Mouse (Mus musculus) embryo, embryonic 10 days (tissue): ENCODE results near the gene Zfyve21.

Source experiments
- DNase-seq: peaks from one replicate; pipeline ENCODE4 v3.0.0-alpha.2; 2015; ENCODE audit warnings: low spot score

The Zfyve21 gene

GRCm38 (mm10) chr12:111845953-111846352 lies 32.0 kb downstream of the Zfyve21 start:
- no peak for DNase-seq

GRCm38 (mm10) chr12:111846815-111847214 lies 32.8 kb downstream of the Zfyve21 start:
- no peak for DNase-seq

GRCm38 (mm10) chr12:111848300-111848798 lies 34.4 kb downstream of the Zfyve21 start:
- DNase-seq = no peak

DNA sequence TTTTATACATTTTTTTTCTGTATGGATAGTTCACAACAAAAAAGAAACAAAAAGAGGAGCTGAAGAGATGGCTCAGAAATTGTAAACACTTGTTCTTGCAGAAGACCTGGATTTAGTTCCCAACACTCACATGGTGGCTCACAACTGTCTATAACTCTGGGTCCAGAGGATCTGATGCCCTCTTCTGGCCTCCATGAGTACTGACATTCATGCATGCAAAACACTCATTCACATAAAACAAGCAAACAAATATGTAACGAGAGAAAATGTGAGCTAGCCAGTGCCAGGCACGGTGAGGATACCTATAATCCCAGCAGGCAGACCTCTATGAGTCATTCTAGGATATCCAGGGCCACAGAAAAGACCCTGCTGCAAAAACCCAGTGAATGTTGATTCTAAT lies 37.3 kb downstream of the Zfyve21 start:
- DNase-seq = no peak

- DNase-seq = no peak
Observed at GRCm38 (mm10) chr12:111851745-111852144, 37.8 kb downstream of the Zfyve21 start.

DNA sequence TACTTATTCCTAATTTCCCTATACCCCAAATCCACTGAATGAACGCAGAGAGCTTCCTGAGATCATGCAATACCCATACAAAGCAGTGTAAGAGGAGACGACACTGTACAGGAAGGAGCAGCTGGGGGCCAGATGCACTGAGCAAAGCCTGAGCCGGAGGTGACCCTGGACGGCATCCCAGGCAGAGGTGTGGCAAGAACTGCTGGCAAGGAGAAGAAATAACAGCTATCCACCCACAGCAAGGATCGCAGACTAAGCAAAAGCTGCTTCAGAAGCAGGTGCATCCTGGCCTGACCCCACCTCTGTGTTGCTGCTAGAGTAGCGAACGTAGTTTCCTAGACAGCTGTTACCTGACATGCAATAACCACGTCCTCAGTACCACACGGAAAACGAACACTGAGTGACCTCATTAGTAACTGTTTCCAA lies 39.1 kb downstream of the Zfyve21 start:
- no peak for DNase-seq

DNA sequence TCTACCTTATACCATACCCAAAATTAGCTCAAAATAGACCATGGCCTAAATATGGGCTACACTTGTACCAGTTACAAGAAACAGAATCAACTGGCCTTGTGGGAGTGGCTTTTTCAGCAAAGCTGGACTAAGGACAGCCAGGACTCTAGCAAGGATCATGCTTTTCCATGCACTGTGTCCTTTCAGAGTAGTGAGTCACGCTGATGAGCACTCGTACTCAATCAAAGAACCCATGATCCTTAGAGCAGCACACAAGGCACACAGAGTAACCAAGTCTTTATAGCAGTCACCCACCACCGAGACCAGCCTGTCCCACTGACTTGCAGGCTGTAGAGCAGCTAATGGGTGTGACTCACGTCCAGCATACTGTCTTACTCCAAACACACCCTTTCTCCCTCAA lies 39.6 kb downstream of the Zfyve21 start:
- DNase-seq = no peak

DNA sequence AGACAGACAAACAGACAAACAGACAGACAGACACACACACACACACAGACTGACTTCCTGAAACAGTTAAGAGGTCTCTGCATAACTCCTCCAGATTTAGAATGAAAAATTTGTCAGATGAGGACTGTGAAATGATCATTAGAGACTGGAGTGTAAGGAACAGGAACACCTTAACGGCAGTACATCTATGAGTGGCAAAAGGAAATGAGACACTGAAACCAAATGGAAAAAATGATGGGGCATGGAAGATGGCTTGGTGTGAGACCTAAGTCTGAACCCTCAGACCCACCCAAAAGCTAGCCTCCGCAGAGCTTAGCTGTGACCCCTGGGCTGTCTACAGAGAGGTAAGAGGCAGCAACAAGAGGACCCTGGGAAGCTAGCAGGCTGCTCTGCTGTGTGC lies 41.5 kb downstream of the Zfyve21 start:
- no peak for DNase-seq

DNA sequence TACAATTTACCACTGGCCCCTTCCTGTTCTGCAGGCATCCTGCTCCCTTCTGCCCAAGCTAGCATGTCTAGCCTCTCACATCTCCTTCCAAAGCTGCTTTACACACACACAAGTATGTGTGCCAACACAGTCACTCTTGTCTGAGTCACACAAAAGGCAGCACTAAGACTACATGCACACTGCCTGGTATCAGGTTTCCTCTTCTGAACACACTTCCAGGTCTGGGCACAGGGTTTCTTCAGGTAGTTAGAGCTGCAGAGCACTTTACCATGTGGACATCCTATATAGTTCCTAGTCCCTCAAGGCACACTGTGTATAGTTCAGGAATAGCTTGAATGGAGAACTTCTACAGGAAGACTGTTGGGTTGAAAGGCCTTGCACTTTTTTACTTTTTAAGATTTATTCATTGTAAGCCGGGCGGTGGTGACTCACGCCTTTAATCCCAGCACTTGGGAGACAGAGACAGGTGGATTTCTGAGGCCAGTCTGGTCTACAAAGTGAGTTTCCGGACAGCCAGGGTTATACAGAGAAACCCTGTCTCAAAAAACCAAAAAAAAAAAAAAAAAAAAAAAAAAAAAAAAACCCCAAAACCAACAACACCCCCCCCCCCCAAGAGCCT lies 50.3 kb downstream of the Zfyve21 start:
- no peak for DNase-seq

GRCm38 (mm10) chr12:111869806-111870205 lies 55.8 kb downstream of the Zfyve21 start:
- no peak for DNase-seq

GRCm38 (mm10) chr12:111870811-111871210 lies 56.8 kb downstream of the Zfyve21 start:
- no peak for DNase-seq

DNA sequence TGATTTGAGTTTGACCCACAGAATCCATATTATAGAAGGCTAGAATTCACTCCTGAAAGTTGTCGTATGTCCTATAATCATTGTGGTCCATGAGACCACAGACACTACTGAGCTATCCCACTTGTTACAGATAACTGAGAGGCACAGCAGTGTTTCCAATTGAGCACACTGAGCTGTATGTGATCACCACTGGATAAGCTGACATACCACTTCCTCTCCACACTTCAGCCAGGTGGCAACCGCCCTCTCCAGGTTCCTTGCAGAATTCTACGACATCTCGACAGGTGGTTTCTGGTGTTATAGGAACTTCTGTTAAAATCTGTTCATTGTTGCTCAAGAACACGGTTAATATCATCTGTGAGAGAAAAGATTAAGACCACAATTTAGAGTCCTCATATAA lies 58.1 kb downstream of the Zfyve21 start:
- DNase-seq = no peak

- no peak for DNase-seq
Observed at GRCm38 (mm10) chr12:111874601-111875140, 60.7 kb downstream of the Zfyve21 start.

DNA sequence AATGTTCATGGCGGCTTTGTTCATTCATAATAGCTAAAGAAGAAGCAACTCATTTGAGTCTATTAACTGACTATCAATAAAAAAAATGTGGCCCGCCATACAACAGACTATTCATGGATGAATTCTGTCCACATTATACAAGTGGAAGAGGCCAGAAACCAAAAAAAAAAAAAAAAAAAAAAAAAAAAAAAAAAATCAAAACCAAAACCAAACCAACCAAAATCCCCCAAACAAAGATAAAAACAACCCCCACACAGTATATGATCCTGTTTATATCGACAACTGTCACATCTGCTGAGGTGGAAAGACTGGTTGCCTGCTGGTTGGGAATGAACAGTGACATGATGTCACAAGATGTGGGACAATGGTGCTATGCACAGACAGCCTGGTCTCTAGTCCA lies 61.5 kb downstream of the Zfyve21 start:
- DNase-seq = no peak

DNA sequence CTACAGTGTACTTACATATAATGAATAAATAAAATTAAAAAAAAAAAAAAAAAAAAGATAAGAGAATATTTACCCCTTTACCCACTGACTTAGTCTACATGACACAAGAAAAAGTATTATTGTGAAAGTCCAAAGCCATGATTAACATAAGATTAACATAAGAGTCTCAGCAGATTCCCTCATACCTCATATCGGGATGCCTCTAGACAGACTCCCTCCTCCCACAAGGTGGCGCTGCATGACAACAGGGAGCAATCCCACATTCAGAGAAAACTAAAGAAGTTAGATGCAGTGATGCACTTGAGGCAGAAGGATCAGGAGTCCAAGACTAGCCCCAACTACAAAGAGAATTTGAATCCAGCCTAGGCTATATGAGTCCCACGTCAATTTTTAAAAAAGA lies 64.2 kb downstream of the Zfyve21 start:
- DNase-seq = peak; percentile 93
